In genomic region chr14:52039332-52039731, GRCm38 (mm10) we compare ENCODE assay signal across 32 mouse cellular contexts. TPM values are rescaled to one million over a fixed set of nuclear protein-coding genes. Genes with fewer than 3 reads are reported as not detected.
"Had no signal": no experiment of that assay in that cellular context is flagged by ENCODE, and none has a peak within 500 bp of the region (broad histone marks: within the 10 kb centered on the region; RNA-seq: fewer than 3 reads in every experiment).

No protein-coding gene starts in this region.

- H3K27me3 ChIP-seq: limb, embryonic 12.5 days; limb, embryonic 15.5 days; lung, embryonic 15.5 days; midbrain, embryonic 12.5 days; midbrain, embryonic 15.5 days had no signal

- H3K9me3 ChIP-seq: limb, embryonic 12.5 days; limb, embryonic 15.5 days; lung, embryonic 15.5 days; midbrain, embryonic 12.5 days; midbrain, embryonic 15.5 days had no signal

- H3K4me3 ChIP-seq: limb, embryonic 12.5 days; limb, embryonic 15.5 days; lung, embryonic 15.5 days; midbrain, embryonic 12.5 days; midbrain, embryonic 15.5 days; myocyte had no signal

- H3K36me3 ChIP-seq: limb, embryonic 12.5 days; limb, embryonic 15.5 days; lung, embryonic 15.5 days; midbrain, embryonic 12.5 days; midbrain, embryonic 15.5 days had no signal

- H3K4me2 ChIP-seq: limb, embryonic 12.5 days; limb, embryonic 15.5 days; lung, embryonic 15.5 days; midbrain, embryonic 12.5 days; midbrain, embryonic 15.5 days had no signal

- H3K4me1 ChIP-seq: limb, embryonic 12.5 days; limb, embryonic 15.5 days; lung, embryonic 15.5 days; midbrain, embryonic 12.5 days; midbrain, embryonic 15.5 days had no signal

- ATAC-seq: hindbrain, postnatal 0 days; inflammation-experienced regulatory T-cells, adult 6 months; midbrain, embryonic 15.5 days had no signal

- H3K9ac ChIP-seq: limb, embryonic 12.5 days; limb, embryonic 15.5 days; lung, embryonic 15.5 days; midbrain, embryonic 12.5 days; midbrain, embryonic 15.5 days had no signal

- DNase-seq: kidney, adult 18-20 months; kidney, adult 9 months; kidney, postnatal 14 days; kidney, postnatal 4 days; left cerebral cortex, postnatal 4 days; lung, adult 18-20 months; lung, postnatal 10 days; lung, postnatal 36 days; thymus, adult 18-20 months; thymus, postnatal 36 days had no signal

- H3K27ac ChIP-seq: hindbrain, postnatal 0 days; limb, embryonic 12.5 days; limb, embryonic 15.5 days; lung, embryonic 15.5 days; midbrain, embryonic 12.5 days; midbrain, embryonic 15.5 days had no signal

RNA-seq across cellular contexts. Expression of gene Olfr221, which starts 2.9 kb away (rescaled TPM):
- total RNA-seq: hindbrain, postnatal 0 days; layer of hippocampus, adult 18-20 months; layer of hippocampus, postnatal 14 days; left cerebral cortex, adult 8-10 months; left cerebral cortex, postnatal 14 days; left cerebral cortex, postnatal 4 days; megakaryocyte progenitor cell, adult 5-6 weeks; megakaryocyte-erythroid progenitor cell, adult 5-6 weeks; monocyte, adult 5-6 weeks had no signal
- polyA plus RNA-seq: hindbrain, postnatal 0 days; inflammation-experienced regulatory T-cells, adult 6 months; kidney, embryonic 16.5 days; limb, embryonic 12.5 days; limb, embryonic 15.5 days; lung, embryonic 15.5 days; midbrain, embryonic 12.5 days; midbrain, embryonic 15.5 days; myocyte; neural tube, embryonic 11.5 days; neural tube, embryonic 14.5 days; small intestine, adult 2 months; spleen, adult 2 months; stomach, embryonic 16.5 days; urinary bladder, adult 2 months had no signal

RNA-seq across cellular contexts. Expression of gene Tmem253, which starts 23.9 kb away (rescaled TPM):
- total RNA-seq: hindbrain, postnatal 0 days; megakaryocyte-erythroid progenitor cell, adult 5-6 weeks; monocyte, adult 5-6 weeks had no signal
